Mouse (Mus musculus): Measurements from ENCODE around the gene Efemp1. TPM values are rescaled to one million over a fixed set of nuclear protein-coding genes. Genes with fewer than 3 reads are reported as not detected.
A peak's percentile ranks its signal among the peaks of the same experiment; 100 is the strongest.

Efemp1 gene
- polyA plus RNA-seq, 1 experiment = 4.6 TPM

DNA sequence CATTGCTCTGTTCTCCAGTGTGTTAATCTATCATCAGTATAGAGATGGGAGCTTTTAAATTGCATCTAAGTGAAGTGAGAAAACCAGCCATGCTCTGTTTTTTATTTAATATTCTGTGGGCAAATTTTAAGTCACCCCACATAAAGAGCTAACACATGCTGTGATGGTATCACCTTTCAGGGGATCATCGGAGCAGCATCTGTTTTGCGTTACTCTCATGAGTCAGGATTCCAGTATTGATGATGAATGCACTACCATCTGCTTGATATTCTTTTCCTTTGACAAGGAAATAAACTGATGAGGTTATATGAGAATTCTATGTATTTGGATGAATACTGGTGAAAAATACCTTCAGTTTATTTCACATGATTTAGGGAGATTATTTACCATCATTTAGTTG is 16.1 kb downstream of the Efemp1 start:
- no peak for TF ChIP-seq POLR2A (IDR thresholded peaks at IDR 0.05; ENCODE audit: borderline replicate concordance, extremely low read depth, insufficient read depth, insufficient read length, poor library complexity, severe bottlenecking)
- TF ChIP-seq CTCF (IDR thresholded peaks at IDR 0.05; ENCODE audit: borderline replicate concordance, extremely low read depth, insufficient read depth, insufficient read length) = no peak
- peak; percentile 24 for DNase-seq (ENCODE audit: low read depth)

- no peak for TF ChIP-seq CTCF (IDR thresholded peaks at IDR 0.05; ENCODE audit: borderline replicate concordance, extremely low read depth, insufficient read depth, insufficient read length)
- TF ChIP-seq POLR2A (IDR thresholded peaks at IDR 0.05; ENCODE audit: borderline replicate concordance, extremely low read depth, insufficient read depth, insufficient read length, poor library complexity, severe bottlenecking) = no peak
- no peak for DNase-seq (ENCODE audit: low read depth)
Observed at GRCm38 (mm10) chr11:28881381-28881976, 28.5 kb downstream of the Efemp1 start.

DNA sequence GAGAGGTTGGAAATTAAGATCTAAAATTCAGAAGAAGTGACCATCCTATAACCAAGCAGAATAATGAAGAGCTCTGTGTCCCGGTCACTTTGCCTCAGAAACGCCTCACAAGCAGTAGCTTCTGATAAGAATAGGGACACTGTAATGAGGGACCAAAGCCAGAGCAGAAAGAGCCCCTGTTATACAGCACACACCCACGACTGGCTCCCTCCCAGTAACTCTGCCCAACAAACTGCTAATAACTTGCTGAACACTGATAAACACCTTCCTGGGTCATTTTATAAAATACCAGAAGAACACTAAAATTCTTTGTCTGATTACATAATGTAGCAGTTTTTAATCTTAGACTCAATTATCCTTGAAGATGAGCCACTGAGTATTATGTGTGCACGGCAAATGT is 30.1 kb downstream of the Efemp1 start:
- no peak for TF ChIP-seq POLR2A (IDR thresholded peaks at IDR 0.05; ENCODE audit: borderline replicate concordance, extremely low read depth, insufficient read depth, insufficient read length, poor library complexity, severe bottlenecking)
- TF ChIP-seq CTCF (IDR thresholded peaks at IDR 0.05; ENCODE audit: borderline replicate concordance, extremely low read depth, insufficient read depth, insufficient read length) = no peak
- no peak for DNase-seq (ENCODE audit: low read depth)

- DNase-seq (ENCODE audit: low read depth) = no peak
- TF ChIP-seq POLR2A (IDR thresholded peaks at IDR 0.05; ENCODE audit: borderline replicate concordance, extremely low read depth, insufficient read depth, insufficient read length, poor library complexity, severe bottlenecking) (no peak), CTCF (IDR thresholded peaks at IDR 0.05; ENCODE audit: borderline replicate concordance, extremely low read depth, insufficient read depth, insufficient read length) (no peak)
Observed at GRCm38 (mm10) chr11:28889538-28889937, 36.5 kb downstream of the Efemp1 start.

DNA sequence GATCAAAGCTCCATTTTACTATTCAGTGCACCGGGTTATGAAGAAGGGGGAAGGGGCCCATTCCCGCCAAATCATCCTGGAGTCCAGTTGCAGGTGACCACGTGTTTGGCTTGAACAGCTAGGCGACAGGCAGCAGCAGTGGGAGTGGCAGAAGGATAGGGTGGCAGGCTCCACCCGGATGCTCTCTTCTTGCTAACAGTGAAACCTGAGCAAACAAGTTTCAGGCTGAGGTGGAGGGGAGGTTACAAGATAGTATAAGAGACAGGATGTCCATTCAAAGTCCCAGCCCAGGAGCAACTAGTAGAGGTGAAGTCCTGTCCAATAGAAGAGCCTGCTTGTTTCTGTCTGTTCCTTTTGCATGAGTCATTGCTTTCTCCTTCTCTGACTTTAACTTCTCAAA is 38.5 kb downstream of the Efemp1 start:
- no peak for TF ChIP-seq CTCF (IDR thresholded peaks at IDR 0.05; ENCODE audit: borderline replicate concordance, extremely low read depth, insufficient read depth, insufficient read length)
- no peak for TF ChIP-seq POLR2A (IDR thresholded peaks at IDR 0.05; ENCODE audit: borderline replicate concordance, extremely low read depth, insufficient read depth, insufficient read length, poor library complexity, severe bottlenecking)
- no peak for DNase-seq (ENCODE audit: low read depth)

- DNase-seq (ENCODE audit: low read depth) = peak; percentile 70
- no peak for TF ChIP-seq CTCF (IDR thresholded peaks at IDR 0.05; ENCODE audit: borderline replicate concordance, extremely low read depth, insufficient read depth, insufficient read length)
- no peak for TF ChIP-seq POLR2A (IDR thresholded peaks at IDR 0.05; ENCODE audit: borderline replicate concordance, extremely low read depth, insufficient read depth, insufficient read length, poor library complexity, severe bottlenecking)
Observed at GRCm38 (mm10) chr11:28899420-28899819, 46.4 kb downstream of the Efemp1 start.

- DNase-seq (ENCODE audit: low read depth) = no peak
- TF ChIP-seq CTCF (IDR thresholded peaks at IDR 0.05; ENCODE audit: borderline replicate concordance, extremely low read depth, insufficient read depth, insufficient read length) (no peak), POLR2A (IDR thresholded peaks at IDR 0.05; ENCODE audit: borderline replicate concordance, extremely low read depth, insufficient read depth, insufficient read length, poor library complexity, severe bottlenecking) (no peak)
Observed at GRCm38 (mm10) chr11:28904596-28904995, 51.6 kb downstream of the Efemp1 start.

DNA sequence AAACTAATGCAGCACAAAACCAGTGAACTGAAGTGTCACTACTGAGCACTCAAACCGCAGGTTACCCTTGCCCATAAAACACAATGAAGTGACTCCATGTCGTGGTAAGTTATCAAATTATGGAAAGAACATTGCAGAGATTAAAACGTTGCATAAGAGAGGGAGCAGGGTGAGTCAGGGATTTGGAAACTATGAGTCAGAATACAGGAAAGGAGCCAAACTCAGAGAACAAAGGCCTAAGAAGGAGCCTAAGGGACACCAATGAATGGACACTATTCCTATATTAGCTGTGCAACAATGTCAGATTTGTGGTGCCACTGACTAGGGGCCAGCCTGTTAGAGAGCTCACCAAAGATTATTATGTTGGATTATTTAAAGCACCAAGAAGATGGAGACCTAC is 53.3 kb downstream of the Efemp1 start:
- DNase-seq (ENCODE audit: low read depth) = no peak
- TF ChIP-seq CTCF (IDR thresholded peaks at IDR 0.05; ENCODE audit: borderline replicate concordance, extremely low read depth, insufficient read depth, insufficient read length) (no peak), POLR2A (IDR thresholded peaks at IDR 0.05; ENCODE audit: borderline replicate concordance, extremely low read depth, insufficient read depth, insufficient read length, poor library complexity, severe bottlenecking) (no peak)

- DNase-seq (ENCODE audit: low read depth) = no peak
- no peak for TF ChIP-seq CTCF (IDR thresholded peaks at IDR 0.05; ENCODE audit: borderline replicate concordance, extremely low read depth, insufficient read depth, insufficient read length)
- TF ChIP-seq POLR2A (IDR thresholded peaks at IDR 0.05; ENCODE audit: borderline replicate concordance, extremely low read depth, insufficient read depth, insufficient read length, poor library complexity, severe bottlenecking) = no peak
Observed at GRCm38 (mm10) chr11:28908908-28909545, 56.0 kb downstream of the Efemp1 start.

DNA sequence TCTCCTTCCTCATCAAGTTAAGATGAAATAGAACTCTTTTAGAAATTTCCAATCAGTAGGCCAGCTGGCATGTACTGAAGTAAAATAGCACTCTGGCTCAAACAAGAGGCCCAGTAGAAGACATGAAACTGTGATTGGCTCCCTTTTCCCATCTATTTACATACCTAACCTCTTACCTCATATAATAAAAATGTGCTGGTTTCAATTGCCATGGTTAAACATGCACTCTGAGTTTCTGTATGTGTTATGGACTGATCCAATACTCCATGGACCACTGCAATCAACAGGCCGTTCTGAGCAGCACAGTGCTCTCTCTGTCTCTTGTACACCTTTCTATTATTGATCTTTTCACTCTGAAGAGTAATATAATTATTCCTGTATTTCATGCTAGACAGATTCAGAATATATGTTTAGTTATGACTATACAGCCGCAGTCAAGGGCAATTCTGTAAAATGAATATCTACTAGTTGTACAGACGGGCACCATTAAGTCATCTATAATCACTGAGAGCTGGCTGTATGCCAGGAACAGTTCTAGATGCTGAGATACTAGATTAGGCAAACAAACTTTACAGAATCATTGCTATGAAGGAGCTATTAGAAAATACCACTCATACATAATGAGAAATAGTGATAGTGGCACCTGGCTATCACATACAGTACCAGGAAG is 59.6 kb downstream of the Efemp1 start:
- DNase-seq (ENCODE audit: low read depth) = no peak
- TF ChIP-seq CTCF (IDR thresholded peaks at IDR 0.05; ENCODE audit: borderline replicate concordance, extremely low read depth, insufficient read depth, insufficient read length) = no peak
- no peak for TF ChIP-seq POLR2A (IDR thresholded peaks at IDR 0.05; ENCODE audit: borderline replicate concordance, extremely low read depth, insufficient read depth, insufficient read length, poor library complexity, severe bottlenecking)

DNA sequence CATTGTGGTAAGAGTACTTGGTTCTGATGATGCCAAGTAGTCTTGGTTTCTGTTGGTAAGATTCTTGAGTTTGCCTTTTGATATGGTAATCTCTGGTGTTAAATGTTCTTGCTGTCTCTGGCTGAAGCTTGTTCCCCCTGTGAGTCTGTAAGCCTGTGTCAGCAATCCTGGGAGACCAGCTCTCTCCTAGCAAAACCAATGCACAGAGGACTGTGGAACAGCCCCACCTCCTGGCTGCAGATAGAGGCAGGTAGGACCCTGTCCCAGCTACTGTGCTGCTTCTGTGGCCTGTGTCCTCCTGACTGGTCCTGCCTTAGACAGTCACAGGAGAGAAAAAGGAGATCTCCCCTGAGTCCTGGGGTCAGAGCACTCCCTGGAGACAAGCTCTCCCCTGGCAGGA is 81.4 kb downstream of the Efemp1 start:
- TF ChIP-seq CTCF (IDR thresholded peaks at IDR 0.05; ENCODE audit: borderline replicate concordance, extremely low read depth, insufficient read depth, insufficient read length) (no peak), POLR2A (IDR thresholded peaks at IDR 0.05; ENCODE audit: borderline replicate concordance, extremely low read depth, insufficient read depth, insufficient read length, poor library complexity, severe bottlenecking) (no peak)

More for the DNA sequence above, 81.4 kb downstream of the Efemp1 start:
- DNase-seq (ENCODE audit: low read depth) = no peak
